Mouse (Mus musculus): ENCODE measurements at regions not wholly inside any gene's neighbourhood (a gene's known extent, or its start where the extent isn't known, plus 50 kb on each side); places are given as distances from the start of the nearest gene placed in this dataset.

DNA sequence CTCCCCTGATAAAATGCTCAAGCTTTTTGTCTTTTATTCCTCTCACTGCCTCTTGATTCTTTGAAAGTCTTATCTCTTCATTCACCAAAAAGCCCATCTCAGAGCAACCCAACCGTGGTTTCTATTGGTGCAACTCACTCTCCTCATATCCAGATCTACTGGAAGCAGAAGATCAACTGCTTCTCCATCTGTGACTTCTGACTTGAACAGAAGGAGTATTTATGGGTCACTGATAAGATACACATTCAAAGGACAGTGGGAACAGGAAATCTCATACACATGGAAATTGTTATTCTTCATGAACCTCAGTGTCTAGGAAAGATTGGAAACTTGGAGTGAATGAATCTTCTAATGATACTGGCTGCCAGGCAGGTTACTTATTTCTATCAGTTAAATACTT, 846.6 kb downstream of the Tlr4 start:
- no peak for DNase-seq

GRCm38 (mm10) chr4:67677589-67677988, 850.2 kb downstream of the Tlr4 start:
- DNase-seq = no peak

- no peak for DNase-seq
Measured at GRCm38 (mm10) chr4:67698438-67698837, 871.1 kb downstream of the Tlr4 start.

Data from cerebellum, adult 11-12 months (tissue).